Comparison of ENCODE assay signal across 19 mouse cellular contexts in the genomic region with DNA sequence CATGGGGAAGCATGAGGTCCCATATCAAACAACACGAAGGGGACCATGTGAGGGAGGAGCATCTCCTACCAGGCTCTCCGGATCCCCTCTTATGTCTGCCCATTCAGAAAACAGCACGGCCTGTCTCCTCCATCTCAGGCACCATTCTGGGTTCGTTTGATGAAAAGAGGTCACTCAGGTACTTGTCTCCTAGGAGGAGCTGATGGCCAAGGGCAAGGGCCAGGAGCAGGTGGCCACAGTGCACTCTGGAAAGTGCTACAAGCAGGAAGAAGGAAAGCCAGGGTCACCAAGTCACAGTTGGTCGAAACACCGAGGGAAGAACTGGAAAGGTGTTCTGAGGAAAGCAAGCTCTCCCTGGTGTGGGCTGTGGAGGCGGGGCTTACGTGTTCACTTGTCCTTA.
"Had no signal": no experiment of that assay in that cellular context is flagged by ENCODE, and none has a peak within 500 bp of the region (broad histone marks: within the 10 kb centered on the region; RNA-seq: fewer than 3 reads in every experiment).

No protein-coding gene starts in this region.

- H3K36me3 ChIP-seq: liver, embryonic 12.5 days; liver, embryonic 15.5 days; lung, embryonic 15.5 days; midbrain, embryonic 10.5 days; midbrain, embryonic 13.5 days; neural tube, embryonic 13.5 days had no signal

- H3K9ac ChIP-seq: liver, embryonic 12.5 days; liver, embryonic 15.5 days; lung, embryonic 15.5 days; midbrain, embryonic 13.5 days; neural tube, embryonic 13.5 days had no signal

- DNase-seq: layer of hippocampus, postnatal 36 days; lung, postnatal 10 days; retina, postnatal 1 day; right cerebral cortex, postnatal 14 days; right cerebral cortex, postnatal 4 days; thymus, adult 2 months; thymus, postnatal 14 days; thymus, postnatal 4 days had no signal

- H3K27me3 ChIP-seq: liver, embryonic 12.5 days; liver, embryonic 15.5 days; lung, embryonic 15.5 days; midbrain, embryonic 13.5 days; neural tube, embryonic 13.5 days had no signal

- H3K4me1 ChIP-seq: liver, embryonic 12.5 days; liver, embryonic 15.5 days; lung, embryonic 15.5 days; megakaryocyte, embryonic 14.5 days; midbrain, embryonic 10.5 days; midbrain, embryonic 13.5 days; neural tube, embryonic 13.5 days had no signal

- H3K4me3 ChIP-seq: left cerebral cortex, adult 2 months; liver, embryonic 12.5 days; liver, embryonic 15.5 days; lung, embryonic 15.5 days; megakaryocyte, embryonic 14.5 days; midbrain, embryonic 10.5 days; midbrain, embryonic 13.5 days; myocyte; neural tube, embryonic 13.5 days had no signal

- H3K27ac ChIP-seq: kidney, postnatal 0 days; left cerebral cortex, adult 2 months; liver, embryonic 12.5 days; liver, embryonic 15.5 days; lung, embryonic 15.5 days; midbrain, embryonic 10.5 days; midbrain, embryonic 13.5 days; neural tube, embryonic 13.5 days; stomach, postnatal 0 days had no signal
